Mouse (Mus musculus) small intestine, adult 2 months (tissue): ENCODE data around the gene Rsph1.

Source experiments
- CTCF ChIP-seq: fragments of 200-500 bp; IDR thresholded peaks from 2 replicates; pipeline ENCODE4 v1.5.1; 2012; ENCODE audit warnings: low read depth, mild to moderate bottlenecking, control low read depth, inconsistent platforms, low read length, moderate library complexity, mixed read lengths; ENCODE audit not compliant: insufficient replicate concordance, insufficient read length; ENCODE audit errors: extremely low read depth
- POLR2A ChIP-seq: fragments of 200-500 bp; IDR thresholded peaks from 2 replicates; pipeline ENCODE4 v1.6.1; 2012; ENCODE audit warnings: low read depth, mild to moderate bottlenecking, control low read depth, inconsistent platforms, low read length, moderate library complexity

GRCm38 (mm10) chr17:31324227-31324626, 47.0 kb upstream of the Rsph1 start:
- TF ChIP-seq POLR2A: no peak
- TF ChIP-seq CTCF: no peak
